Mouse (Mus musculus) intestine, embryonic 14.5 days (tissue): ENCODE data around the gene Lsm14b. TPM values are rescaled to one million over a fixed set of nuclear protein-coding genes. Genes with fewer than 3 reads are reported as not detected.

Experiments
- ATAC-seq: fragments of 200-750 bp; cut with Nextera tagmentation; replicated peaks from 2 replicates; pipeline ENCODE4 v1.8.0; 2017; ENCODE audit warnings: low read depth, moderate number of reproducible peaks, moderate TSS enrichment, moderate library complexity; ENCODE audit not compliant: low FRiP score, low TSS enrichment
- DNase-seq: peaks from one replicate; pipeline ENCODE4 v3.0.0-alpha.2; 2018; ENCODE audit warnings: low spot score
- H3K27ac ChIP-seq: fragments of 300-500 bp; sonication (generic); 2 replicates; pipeline ENCODE4 v1.5.1; 2014; ENCODE audit warnings: low read depth, mild to moderate bottlenecking, control low read depth
- H3K27me3 ChIP-seq: fragments of 300-500 bp; sonication (generic); replicated peaks from 2 replicates; pipeline ENCODE4 v1.6.1; 2014; ENCODE audit warnings: low read length, control low read depth; ENCODE audit not compliant: control insufficient read depth, insufficient read depth
- H3K36me3 ChIP-seq: fragments of 300-500 bp; sonication (generic); 2 replicates; pipeline ENCODE4 v1.6.1; 2014; ENCODE audit warnings: low read length, control low read depth; ENCODE audit not compliant: control insufficient read depth, insufficient read depth
- H3K4me1 ChIP-seq: fragments of 300-500 bp; sonication (generic); replicated peaks from 2 replicates; pipeline ENCODE4 v1.6.1; 2014; ENCODE audit warnings: low read length, control low read depth, mixed read lengths; ENCODE audit not compliant: control insufficient read depth, insufficient read depth
- H3K4me2 ChIP-seq: fragments of 300-500 bp; sonication (generic); 2 replicates; pipeline ENCODE4 v1.6.1; 2014; ENCODE audit warnings: low read length
- H3K4me3 ChIP-seq: fragments of 300-500 bp; sonication (generic); 2 replicates; pipeline ENCODE4 v1.5.1; 2014; ENCODE audit warnings: low read depth, low read length, control low read depth, mixed read lengths
- H3K9ac ChIP-seq: fragments of 300-500 bp; sonication (generic); 2 replicates; pipeline ENCODE4 v1.6.1; 2014; ENCODE audit warnings: mild to moderate bottlenecking, low read length
- H3K9me3 ChIP-seq: fragments of 300-500 bp; sonication (generic); 2 replicates; pipeline ENCODE4 v1.6.1; 2016; ENCODE audit warnings: low read length, control low read depth; ENCODE audit not compliant: control insufficient read depth
- WGBS: fragments of 180-500 bp; shearing (Covaris S2); extraction: QIAGEN DNeasy Blood & Tissue Kit; methylation state at CpG from one replicate; pipeline ENCODE4 v1.1.7; 2014; 5-methylcytosine and 5-hydroxymethylcytosine counted together
- polyA plus RNA-seq: library from polyadenylated mRNA; unstranded; fragments of >200 nt; fragmentation: Nextera tagmentation; extraction: Ambion mirVana; gene quantifications from 2 replicates; pipeline ENCODE4 v1.2.1, GENCODE M21; 2014

The Lsm14b gene
- polyA plus RNA-seq, 1 experiment from 2014 or later = 6.2 TPM

- Histone ChIP-seq H3K9ac (no peak overlapping the region), H3K27me3 (no peaks in the 10 kb centered on the region), H3K4me3 (no peak overlapping the region), H3K9me3 (no peaks in the 10 kb centered on the region), H3K4me2 (no peak overlapping the region), H3K27ac (no peak overlapping the region), H3K4me1 (no peaks in the 10 kb centered on the region), H3K36me3 (peaks cover 17% of the 10 kb centered on the region)
- DNase-seq (no peak), ATAC-seq (no peak)
- 92% methylated on average over 10 of the region's 10 CpGs for WGBS
Measured at GRCm38 (mm10) chr2:180083063-180083462, 58.3 kb downstream of the Lsm14b start.

- Histone ChIP-seq H3K4me1 (no peaks in the 10 kb centered on the region), H3K9me3 (no peaks in the 10 kb centered on the region), H3K36me3 (peaks cover 14% of the 10 kb centered on the region), H3K27ac (no peak overlapping the region), H3K4me3 (no peak overlapping the region), H3K9ac (no peak overlapping the region), H3K4me2 (no peak overlapping the region), H3K27me3 (no peaks in the 10 kb centered on the region)
- WGBS = 15% methylated on average over 3 of the region's 3 CpGs
- no peak for DNase-seq
- ATAC-seq = no peak
Measured at GRCm38 (mm10) chr2:180084565-180084964, 59.8 kb downstream of the Lsm14b start.

Other genes starting within 250 kb of the Lsm14b start
- 5.2 and 5.4 TPM in 2 replicates for gene Taf4, start 48.3 kb upstream of the Lsm14b start, polyA plus RNA-seq
- 612 and 735 TPM in 2 replicates for gene Psma7, start 17.4 kb downstream of the Lsm14b start, polyA plus RNA-seq
- gene Ss18l1, start 17.5 kb downstream of the Lsm14b start, polyA plus RNA-seq = 5.0 and 5.4 TPM in 2 replicates
- 24.2 and 27.5 TPM in 2 replicates for gene Mtg2, start 45.6 kb downstream of the Lsm14b start, polyA plus RNA-seq
- 0.16 and 0.19 TPM in 2 replicates for gene Hrh3, start 79.5 kb downstream of the Lsm14b start, polyA plus RNA-seq
- gene Osbpl2, start 94.3 kb downstream of the Lsm14b start, polyA plus RNA-seq = 31.2 and 31.4 TPM in 2 replicates
- gene Adrm1, start 146.5 kb downstream of the Lsm14b start, polyA plus RNA-seq = 159 TPM in 2 replicates
- gene Lama5, start 200.9 kb downstream of the Lsm14b start, polyA plus RNA-seq = 63.7 and 65.1 TPM in 2 replicates
- 771 and 871 TPM in 2 replicates for gene Rps21, start 232.4 kb downstream of the Lsm14b start, polyA plus RNA-seq
- 17.1 and 20.3 TPM in 2 replicates for gene Cables2, start 248.5 kb downstream of the Lsm14b start, polyA plus RNA-seq